Mouse (Mus musculus) kidney, adult 2 months (tissue): ENCODE results near the gene Phf24.

Experiments
- CTCF ChIP-seq: fragments of 200-500 bp; conservative IDR thresholded peaks from 2 replicates; pipeline ENCODE4 v1.5.1; 2011; ENCODE audit warnings: low read depth, mild to moderate bottlenecking, control low read depth, low read length, moderate library complexity, mixed read lengths; ENCODE audit not compliant: insufficient read depth, insufficient read length
- POLR2A ChIP-seq: fragments of 200-500 bp; IDR thresholded peaks from one replicate; pipeline ENCODE4 v1.6.1; 2011; ENCODE audit warnings: low read depth, low read length, control low read depth

DNA sequence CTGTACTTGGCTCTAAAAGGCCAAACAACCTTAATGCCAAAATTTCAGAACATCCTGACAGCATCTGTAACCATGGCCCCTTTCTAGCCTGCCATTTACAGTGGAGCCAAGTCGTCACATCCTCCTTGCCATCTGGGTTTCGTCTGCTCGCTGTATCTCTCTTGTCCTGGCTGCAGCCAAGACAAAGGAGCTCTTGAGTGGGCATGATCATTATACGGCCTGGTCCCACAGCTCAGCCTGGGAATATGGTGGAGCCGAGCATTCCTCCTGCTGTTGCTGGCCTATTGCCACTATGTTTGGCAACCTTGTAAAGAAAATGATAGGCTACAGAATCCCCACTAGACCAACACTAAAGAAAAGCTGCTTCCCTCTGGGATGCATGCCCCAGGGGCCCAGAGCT is 26.9 kb downstream of the Phf24 start:
- no peak for TF ChIP-seq CTCF
- TF ChIP-seq POLR2A: no peak
